Mouse (Mus musculus): ENCODE data around the gene Qpctl.

Qpctl gene

GRCm38 (mm10) chr7:19148875-19149541 is at the start of gene Qpctl:
TSS of gene Qpctl (minus strand) at chr7:19149291.
- peak; percentile 95 for DNase-seq (ENCODE audit: low spot score)

GRCm38 (mm10) chr7:19197985-19198384 is 48.9 kb upstream of the Qpctl start:
- DNase-seq (ENCODE audit: low spot score) = no peak

GRCm38 (mm10) chr7:19196676-19197075 is 47.6 kb upstream of the Qpctl start:
- no peak for DNase-seq (ENCODE audit: low spot score)

- DNase-seq (ENCODE audit: low spot score) = no peak
Measured at GRCm38 (mm10) chr7:19194676-19195075, 45.6 kb upstream of the Qpctl start.

- no peak for DNase-seq (ENCODE audit: low spot score)
Measured at GRCm38 (mm10) chr7:19184758-19185157, 35.7 kb upstream of the Qpctl start.

- DNase-seq (ENCODE audit: low spot score) = no peak
Measured at GRCm38 (mm10) chr7:19184250-19184649, 35.2 kb upstream of the Qpctl start.

GRCm38 (mm10) chr7:19180862-19181429 is 31.9 kb upstream of the Qpctl start:
- DNase-seq (ENCODE audit: low spot score) = no peak

- DNase-seq (ENCODE audit: low spot score) = no peak
Measured at GRCm38 (mm10) chr7:19179936-19180335, 30.8 kb upstream of the Qpctl start.

- DNase-seq (ENCODE audit: low spot score) = no peak
Measured at GRCm38 (mm10) chr7:19179173-19179572, 30.1 kb upstream of the Qpctl start.

GRCm38 (mm10) chr7:19178443-19179092 is 29.5 kb upstream of the Qpctl start:
- peak; percentile 75 for DNase-seq (ENCODE audit: low spot score)

GRCm38 (mm10) chr7:19178035-19178434 is 28.9 kb upstream of the Qpctl start:
- DNase-seq (ENCODE audit: low spot score) = no peak

GRCm38 (mm10) chr7:19177216-19177615 is 28.1 kb upstream of the Qpctl start:
- DNase-seq (ENCODE audit: low spot score) = no peak

GRCm38 (mm10) chr7:19176516-19176947 is 27.4 kb upstream of the Qpctl start:
- no peak for DNase-seq (ENCODE audit: low spot score)

- peak; percentile 93 for DNase-seq (ENCODE audit: low spot score)
Measured at GRCm38 (mm10) chr7:19175708-19176515, 26.8 kb upstream of the Qpctl start, which contains the start of gene Eml2. TSS of gene Eml2 (plus strand) at chr7:19176421.

- peak; percentile 59 for DNase-seq (ENCODE audit: low spot score)
Measured at GRCm38 (mm10) chr7:19172874-19173273, 23.8 kb upstream of the Qpctl start.

- no peak for DNase-seq (ENCODE audit: low spot score)
Measured at GRCm38 (mm10) chr7:19171831-19172230, 22.7 kb upstream of the Qpctl start.

GRCm38 (mm10) chr7:19170142-19170541 is 21.1 kb upstream of the Qpctl start:
- DNase-seq (ENCODE audit: low spot score) = no peak

- DNase-seq (ENCODE audit: low spot score) = no peak
Measured at GRCm38 (mm10) chr7:19169506-19169905, 20.4 kb upstream of the Qpctl start.

- no peak for DNase-seq (ENCODE audit: low spot score)
Measured at GRCm38 (mm10) chr7:19166990-19167389, 17.9 kb upstream of the Qpctl start.

- no peak for DNase-seq (ENCODE audit: low spot score)
Measured at GRCm38 (mm10) chr7:19165656-19166423, 16.7 kb upstream of the Qpctl start, which contains the start of gene Gipr. TSS of gene Gipr (minus strand) at chr7:19166127.

- DNase-seq (ENCODE audit: low spot score) = no peak
Measured at GRCm38 (mm10) chr7:19164978-19165377, 15.9 kb upstream of the Qpctl start.

- DNase-seq (ENCODE audit: low spot score) = no peak
Measured at GRCm38 (mm10) chr7:19164189-19164588, 15.1 kb upstream of the Qpctl start.
